ENCODE assay signal across 10 mouse cellular contexts in genomic region chr17:86249499-86250405, GRCm38 (mm10).
A peak's percentile ranks its signal among the peaks of the same experiment; 100 is the strongest.
DNase-seq lines count a peak whose midpoint lies in the region; ATAC-seq and TF ChIP-seq lines count a peak whose summit lies in the region.
"Had no signal": no experiment of that assay in that cellular context is flagged by ENCODE, and none has a peak within 500 bp of the region (broad histone marks: within the 10 kb centered on the region; RNA-seq: fewer than 3 reads in every experiment).

No protein-coding gene starts in this region.

- no peak overlapping the region for H3K4me2 ChIP-seq in forebrain, embryonic 13.5 days
- H3K4me2 ChIP-seq in intestine, postnatal 0 days (replicated peaks; ENCODE audit: low read depth) = no peak overlapping the region
- H3K4me2 ChIP-seq in limb, embryonic 15.5 days = no peak overlapping the region
- H3K4me2 ChIP-seq: heart, embryonic 13.5 days had no signal

- TF ChIP-seq CTCF in intestine, postnatal 0 days (IDR thresholded peaks at IDR 0.05; ENCODE audit: low read depth) = no peak

- H3K9ac ChIP-seq in forebrain, embryonic 13.5 days = no peak overlapping the region
- no peak overlapping the region for H3K9ac ChIP-seq in intestine, postnatal 0 days (ENCODE audit: low read depth, low read length)
- no peak overlapping the region for H3K9ac ChIP-seq in limb, embryonic 15.5 days
- H3K9ac ChIP-seq: heart, embryonic 13.5 days had no signal

- H3K4me1 ChIP-seq in forebrain, embryonic 13.5 days = peaks cover 23% of the 10 kb centered on the region
- peaks cover 8% of the 10 kb centered on the region; the same call in 1 of the 2 replicates for H3K4me1 ChIP-seq in forebrain, embryonic 10.5 days
- no peaks in the 10 kb centered on the region for H3K4me1 ChIP-seq in intestine, postnatal 0 days (replicated peaks; ENCODE audit: control insufficient read depth, insufficient read depth, low read length)
- peaks cover 27% of the 10 kb centered on the region for H3K4me1 ChIP-seq in limb, embryonic 15.5 days

- 86% methylated on average over 21 of the region's 21 CpGs for WGBS in forebrain, embryonic 13.5 days
- WGBS in forebrain, embryonic 10.5 days = 90% methylated on average over 21 of the region's 21 CpGs
- WGBS in intestine, postnatal 0 days = 73% methylated on average over 21 of the region's 21 CpGs
- 62% methylated on average over 21 of the region's 21 CpGs for WGBS in limb, embryonic 15.5 days

- H3K36me3 ChIP-seq in forebrain, embryonic 13.5 days (ENCODE audit: poor library complexity, severe bottlenecking) = no peaks in the 10 kb centered on the region
- peaks cover 3% of the 10 kb centered on the region for H3K36me3 ChIP-seq in forebrain, embryonic 10.5 days (replicated peaks)
- H3K36me3 ChIP-seq in intestine, postnatal 0 days (ENCODE audit: control insufficient read depth, insufficient read depth) = no peaks in the 10 kb centered on the region; the same call in 1 of the 2 replicates
- H3K36me3 ChIP-seq in limb, embryonic 15.5 days = no peaks in the 10 kb centered on the region

- H3K4me3 ChIP-seq in forebrain, embryonic 13.5 days = no peak overlapping the region
- H3K4me3 ChIP-seq in forebrain, embryonic 10.5 days = no peak overlapping the region
- no peak overlapping the region for H3K4me3 ChIP-seq in intestine, postnatal 0 days (ENCODE audit: low read depth, low read length)
- no peak overlapping the region for H3K4me3 ChIP-seq in limb, embryonic 15.5 days
- H3K4me3 ChIP-seq: heart, embryonic 13.5 days had no signal

- H3K9me3 ChIP-seq in forebrain, embryonic 13.5 days (replicated peaks) = no peaks in the 10 kb centered on the region; the same call in 1 of the 2 replicates
- peaks cover 7% of the 10 kb centered on the region; the same call in 1 of the 2 replicates for H3K9me3 ChIP-seq in forebrain, embryonic 10.5 days
- no peaks in the 10 kb centered on the region for H3K9me3 ChIP-seq in intestine, postnatal 0 days (ENCODE audit: control insufficient read depth)
- no peaks in the 10 kb centered on the region for H3K9me3 ChIP-seq in limb, embryonic 15.5 days

- no peaks in the 10 kb centered on the region for H3K27me3 ChIP-seq in forebrain, embryonic 13.5 days
- H3K27me3 ChIP-seq in forebrain, embryonic 10.5 days (ENCODE audit: poor library complexity, severe bottlenecking) = no peaks in the 10 kb centered on the region
- H3K27me3 ChIP-seq in intestine, postnatal 0 days (replicated peaks; ENCODE audit: control insufficient read depth, insufficient read depth, low read length) = no peaks in the 10 kb centered on the region
- H3K27me3 ChIP-seq in limb, embryonic 15.5 days = no peaks in the 10 kb centered on the region
- H3K27me3 ChIP-seq: heart, embryonic 13.5 days had no signal

- no peak for ATAC-seq in forebrain, embryonic 13.5 days
- ATAC-seq in intestine, postnatal 0 days = peak; percentile 33; the same call in 1 of the 2 replicates
- ATAC-seq in limb, embryonic 15.5 days (ENCODE audit: insufficient number of reproducible peaks, low FRiP score, low TSS enrichment, low read depth) = no peak

- no peak for DNase-seq in forebrain, embryonic 10.5 days (ENCODE audit: extremely low spot score, low spot score)
- DNase-seq in cerebellum, postnatal 14 days = peak; percentile 85 to 87
- DNase-seq in adrenal gland, adult (ENCODE audit: inconsistent age in 2 of 2, low spot score in 1 of 2) = no peak
- no peak for DNase-seq in heart, adult 11 months
- DNase-seq in gastrocnemius, postnatal 4 days (ENCODE audit: low spot score in 2 of 2) = no peak

- peak overlapping the region; percentile 40 for H3K27ac ChIP-seq in forebrain, embryonic 13.5 days
- no peak overlapping the region for H3K27ac ChIP-seq in forebrain, embryonic 10.5 days
- H3K27ac ChIP-seq in intestine, postnatal 0 days (ENCODE audit: low read depth, low read length) = no peak overlapping the region
- H3K27ac ChIP-seq in limb, embryonic 15.5 days = peak overlapping the region; percentile 19
- H3K27ac ChIP-seq: heart, embryonic 13.5 days; macrophage had no signal

Comparison
In these comparisons a context has a peak if more than half of its experiments do, and no peak if none do; other contexts are left out.
1. H3K27ac ChIP-seq: peak in forebrain, embryonic 13.5 days (single experiment) and limb, embryonic 15.5 days (single experiment); none in forebrain, embryonic 10.5 days (single experiment) and intestine, postnatal 0 days (single experiment).
2. DNase-seq: peak in cerebellum, postnatal 14 days (2 of 2); none in forebrain, embryonic 10.5 days (single experiment), adrenal gland, adult (0 of 2), heart, adult 11 months (single experiment) and gastrocnemius, postnatal 4 days (0 of 2).